Mouse (Mus musculus) embryo, embryonic 9.5 days (tissue): ENCODE data around the gene Zfpm1.

ENCODE experiments used
- DNase-seq: peaks from one replicate; pipeline ENCODE4 v3.0.0-alpha.2; 2017; ENCODE audit errors: extremely low spot score

Zfpm1 gene

DNA sequence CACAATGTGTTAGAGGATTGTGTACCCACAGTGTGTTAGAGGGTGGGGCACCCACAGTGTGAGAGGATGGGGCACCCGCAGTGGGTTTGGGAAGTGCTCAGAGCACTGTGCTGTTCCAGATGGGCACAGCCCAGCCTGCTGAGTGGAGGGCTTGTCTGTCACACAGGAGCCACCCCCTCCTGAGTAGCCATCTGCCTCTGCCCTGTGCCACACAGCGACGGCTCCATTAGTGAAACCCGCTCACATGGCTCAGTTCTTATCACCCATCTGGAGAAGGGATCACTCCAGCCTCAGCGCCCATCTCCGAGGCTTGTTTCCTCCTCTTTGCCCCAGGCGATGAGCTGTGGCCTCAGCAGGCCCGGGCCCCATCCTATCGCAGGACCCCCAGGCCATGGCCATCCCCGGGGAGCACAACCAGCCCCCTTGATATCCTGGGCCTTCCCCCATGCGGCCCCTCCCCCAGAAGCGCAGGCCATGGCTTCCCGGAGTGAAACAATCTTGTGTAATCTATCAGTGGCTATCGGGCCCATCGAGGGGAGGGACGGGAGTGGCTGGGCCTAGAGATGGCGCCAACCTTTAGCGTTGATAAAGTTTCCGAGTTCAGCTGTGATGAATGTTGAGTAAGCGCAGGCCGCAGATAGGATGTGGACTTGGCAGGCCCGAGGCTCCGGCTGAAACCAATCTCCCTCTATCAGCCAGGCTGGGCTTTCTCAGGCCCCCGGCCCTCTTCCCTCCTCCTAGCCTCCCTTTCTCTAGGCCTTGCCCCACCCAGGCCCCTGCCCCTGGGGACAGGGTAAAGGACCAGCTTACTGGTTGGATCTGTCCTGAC is 14.4 kb downstream of the Zfpm1 start:
- no peak for DNase-seq

DNA sequence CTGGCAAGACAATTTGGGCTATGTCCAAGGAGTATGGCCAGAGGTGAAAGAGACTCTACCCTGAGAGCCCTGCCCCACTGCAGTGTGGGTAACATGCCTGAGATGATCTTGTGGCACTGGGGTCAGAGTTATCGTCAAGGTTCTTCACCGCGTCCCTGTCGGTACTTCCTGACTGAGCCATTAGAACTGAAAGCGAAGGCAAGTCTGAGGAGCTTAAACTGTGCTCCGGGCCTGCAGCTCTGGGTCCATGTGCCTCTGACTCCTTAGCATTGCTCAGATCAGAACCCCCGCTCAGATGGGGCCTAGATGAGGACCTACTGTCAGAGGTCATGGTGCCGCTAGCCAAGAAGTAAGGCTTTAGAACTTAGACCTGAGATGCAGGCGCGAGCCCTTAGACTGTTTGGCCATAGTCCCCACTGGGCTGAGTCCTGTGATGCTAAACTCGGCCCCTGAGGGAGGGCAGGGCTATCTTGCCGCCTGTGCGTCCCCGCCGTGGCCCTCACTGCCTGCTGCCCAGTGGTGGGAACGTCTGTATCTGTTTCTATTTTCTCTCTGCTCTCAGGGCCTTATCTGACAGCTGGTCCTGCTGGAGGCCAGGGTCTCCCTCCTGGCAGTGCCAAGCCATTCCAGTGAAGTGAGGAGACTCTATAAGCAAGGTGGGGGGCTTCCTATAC is 17.8 kb downstream of the Zfpm1 start:
- no peak for DNase-seq

DNA sequence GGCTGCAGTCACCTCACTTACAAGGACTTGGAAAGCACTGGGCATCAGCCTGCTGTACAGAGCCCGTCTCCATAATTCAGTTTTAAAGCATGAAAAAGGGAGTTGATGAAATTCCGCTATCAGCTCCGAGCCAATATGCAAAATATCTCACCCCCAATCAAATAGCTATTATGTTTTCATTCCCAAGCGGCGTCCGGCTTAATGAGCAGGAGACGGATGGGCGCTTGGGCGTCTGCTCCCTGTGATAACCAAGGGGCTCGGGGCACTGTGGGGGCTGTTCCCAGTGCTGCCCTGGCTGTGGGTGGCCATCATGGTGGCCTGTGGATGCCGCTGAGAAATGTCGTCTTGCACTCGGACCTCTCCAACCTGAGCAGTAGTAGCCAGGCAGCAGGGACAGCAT is 19.1 kb downstream of the Zfpm1 start:
- no peak for DNase-seq

DNA sequence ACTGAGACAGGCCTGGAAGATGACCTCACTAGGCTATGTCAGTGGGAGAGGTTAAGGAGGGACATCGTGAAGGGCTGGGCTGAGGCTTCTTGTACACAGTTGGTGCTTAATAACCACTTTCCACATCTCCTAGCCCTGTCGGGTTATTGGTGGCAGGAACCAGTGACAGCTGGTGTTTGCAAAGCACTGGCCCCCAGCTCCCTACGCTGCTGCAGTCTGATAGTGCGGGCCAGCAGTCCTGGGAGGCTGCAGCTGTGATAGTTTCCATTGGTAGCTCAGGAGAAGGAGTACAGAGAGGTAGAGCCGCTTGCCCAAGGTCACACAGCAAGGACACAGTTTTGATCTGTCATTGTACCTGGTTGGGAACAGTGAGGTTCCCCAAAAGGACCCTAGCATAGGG is 19.9 kb downstream of the Zfpm1 start:
- no peak for DNase-seq

DNA sequence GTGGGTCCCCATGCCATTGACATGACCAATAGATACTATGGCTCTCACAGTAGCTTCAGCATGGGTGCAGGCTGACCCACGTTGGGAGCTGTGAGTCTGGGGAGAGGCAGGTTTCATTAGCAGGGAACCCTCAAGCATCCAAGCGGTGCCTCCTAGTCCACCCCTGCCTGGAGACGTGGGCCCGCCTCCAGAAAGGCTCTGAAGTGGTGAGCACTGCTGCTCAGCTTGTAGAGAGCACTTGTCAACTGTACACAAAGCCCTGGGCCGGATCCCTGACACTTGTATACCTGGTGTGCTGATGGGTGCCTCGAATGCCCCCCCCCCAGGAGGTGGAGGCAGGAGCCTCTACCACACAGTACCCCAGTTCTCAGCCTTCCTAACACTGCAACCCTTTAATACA is 21.5 kb downstream of the Zfpm1 start:
- DNase-seq: no peak

DNA sequence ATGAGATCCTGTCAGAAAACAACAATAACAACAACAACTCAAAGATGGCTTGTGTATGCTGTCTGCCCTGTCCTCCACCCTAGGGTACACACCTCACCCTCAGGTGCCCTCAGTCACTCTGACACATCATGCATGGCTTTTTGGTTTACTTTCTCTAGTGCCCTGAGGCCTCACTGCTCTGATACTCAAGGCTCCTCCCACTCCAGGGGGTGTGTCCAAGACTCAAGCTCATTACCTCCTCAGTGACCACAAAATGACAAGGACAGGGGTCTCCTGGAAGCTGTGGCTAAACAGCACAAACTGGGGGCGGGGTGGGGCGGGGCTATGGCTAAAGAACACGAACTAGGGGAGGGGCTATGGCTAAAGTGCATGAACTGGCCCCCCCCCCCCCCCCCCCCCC is 22.1 kb downstream of the Zfpm1 start:
- DNase-seq: no peak

DNA sequence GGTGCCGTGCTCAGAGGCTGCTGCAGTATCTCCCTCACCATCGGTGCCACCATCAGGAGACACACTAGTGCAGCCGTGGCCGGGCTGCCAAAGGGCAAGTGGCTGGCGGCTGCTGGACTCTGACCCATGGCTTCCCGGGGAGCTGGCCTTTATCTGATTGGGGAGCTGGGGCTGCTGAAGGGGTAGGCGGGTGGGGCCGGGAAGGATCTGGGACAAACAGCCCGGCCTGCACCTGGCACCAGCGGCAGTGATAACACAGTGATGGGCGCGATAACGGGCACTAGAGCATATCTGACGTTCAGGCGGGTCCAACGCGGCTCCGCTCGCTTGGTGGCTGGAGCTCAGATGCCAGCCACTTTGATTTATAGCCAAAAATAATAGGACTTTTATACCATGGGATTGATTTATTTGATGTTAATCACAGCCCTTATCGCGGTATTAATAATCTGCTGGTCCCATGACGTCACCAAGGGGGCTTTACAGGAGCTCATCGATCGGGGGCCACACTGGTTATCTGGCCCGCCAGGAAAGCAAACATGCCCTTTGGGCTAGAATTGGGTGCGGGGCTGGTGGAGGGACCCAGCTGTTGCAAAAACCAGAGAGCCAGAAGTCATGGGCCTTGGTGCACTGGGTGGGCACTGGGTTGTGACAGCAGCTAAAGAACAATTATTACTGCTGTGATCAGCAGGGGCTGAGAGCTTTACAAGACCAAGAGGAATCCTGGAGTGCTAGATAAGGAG is 24.9 kb downstream of the Zfpm1 start:
- DNase-seq: no peak

DNA sequence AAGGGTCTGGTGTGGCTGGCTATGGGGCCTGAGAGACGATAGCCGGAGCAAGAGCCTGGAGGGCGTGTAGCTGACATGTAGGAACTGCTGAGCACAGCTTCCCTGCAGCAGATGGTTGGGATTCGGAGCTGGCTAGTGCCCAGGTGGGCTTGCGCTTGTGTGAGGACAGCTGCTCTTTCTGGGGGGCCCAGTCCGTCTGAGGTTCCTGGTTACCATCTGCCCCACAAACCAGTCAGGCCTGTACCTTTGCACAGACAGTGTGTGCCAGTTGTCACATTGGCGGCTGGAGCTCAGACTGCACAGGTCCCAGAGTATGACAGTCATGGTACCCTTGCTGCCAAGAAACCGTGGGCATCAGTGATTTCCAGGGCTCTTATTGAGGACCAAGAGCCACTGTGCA is 25.9 kb downstream of the Zfpm1 start:
- no peak for DNase-seq

DNA sequence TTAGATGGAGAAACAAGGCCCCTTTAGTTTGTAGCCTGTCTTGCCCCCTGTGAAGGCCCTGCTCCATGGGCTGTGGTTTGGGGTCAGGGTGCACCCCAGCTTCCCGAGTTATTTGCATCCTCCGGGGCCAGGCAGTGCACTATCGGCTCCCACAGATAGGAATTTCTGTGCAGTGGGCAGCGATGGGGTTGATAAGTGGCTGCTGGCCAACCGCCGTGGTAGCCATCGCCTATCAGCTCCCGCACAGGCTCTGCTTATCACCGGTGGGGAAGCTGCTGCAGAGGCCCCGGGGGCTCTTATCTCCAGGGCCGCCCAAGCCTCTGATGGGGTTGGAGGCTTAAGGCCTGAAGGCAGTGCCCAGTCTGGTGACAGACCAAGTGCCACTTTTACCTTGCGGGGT is 27.3 kb downstream of the Zfpm1 start:
- DNase-seq: no peak

DNA sequence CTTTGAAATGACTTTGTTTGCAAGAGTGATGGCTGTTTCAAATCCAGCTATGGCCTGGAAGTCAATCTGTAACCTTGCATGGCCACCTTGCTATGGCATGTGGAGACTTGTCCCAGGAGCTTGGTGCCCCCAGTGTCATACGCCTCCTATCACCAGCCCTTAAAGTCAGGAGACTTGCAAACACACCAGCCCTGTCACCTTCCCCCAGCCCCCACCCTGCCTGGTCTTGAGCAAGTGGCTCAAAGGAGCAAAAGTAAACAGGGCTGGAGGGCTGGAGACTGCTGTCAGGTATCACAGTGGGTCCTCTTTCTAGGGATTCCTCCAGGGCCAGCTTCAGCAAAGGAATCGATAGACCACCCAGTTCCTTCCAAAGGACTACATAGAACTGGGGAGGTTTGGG is 29.2 kb downstream of the Zfpm1 start:
- no peak for DNase-seq

DNA sequence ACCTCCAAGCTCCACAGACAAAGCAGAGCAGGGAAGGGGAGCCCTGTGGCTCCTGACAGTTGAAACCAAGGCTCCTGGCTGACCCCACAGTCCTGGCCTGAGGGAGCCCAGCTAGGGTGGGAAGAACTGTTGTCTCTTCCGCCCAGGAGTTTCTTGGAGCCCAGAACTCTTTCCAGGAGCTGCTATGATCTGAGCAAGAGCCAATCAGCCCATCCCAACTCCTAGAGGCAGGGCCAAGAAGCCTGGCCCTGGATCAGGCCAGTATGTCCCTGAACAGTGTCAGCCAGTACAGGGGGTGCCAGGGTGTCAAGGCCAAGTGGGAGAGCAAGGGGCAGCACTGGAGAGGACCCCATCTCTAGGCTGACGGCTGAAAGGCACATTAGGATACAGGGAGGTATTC is 30.6 kb downstream of the Zfpm1 start:
- DNase-seq: no peak

DNA sequence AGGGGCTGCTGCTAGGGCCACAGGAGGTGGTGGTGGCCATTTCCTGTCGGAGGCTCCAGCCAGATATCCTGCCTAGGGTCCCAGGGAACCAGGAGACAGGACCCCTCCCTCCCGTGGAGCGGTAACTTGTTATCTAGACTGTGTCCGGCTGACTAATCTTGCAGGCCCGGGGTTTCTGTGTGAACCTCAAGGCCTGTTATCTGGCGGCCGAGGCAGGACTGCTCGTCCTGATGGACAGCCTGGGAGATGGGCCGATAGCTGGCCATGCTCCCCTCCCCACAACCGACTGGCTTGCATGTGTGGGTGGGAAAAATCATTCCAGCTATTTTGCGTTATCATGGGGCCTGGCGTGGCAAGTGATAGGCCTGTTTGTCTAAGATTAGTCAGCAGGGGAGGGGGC is 31.4 kb downstream of the Zfpm1 start:
- DNase-seq: no peak

DNA sequence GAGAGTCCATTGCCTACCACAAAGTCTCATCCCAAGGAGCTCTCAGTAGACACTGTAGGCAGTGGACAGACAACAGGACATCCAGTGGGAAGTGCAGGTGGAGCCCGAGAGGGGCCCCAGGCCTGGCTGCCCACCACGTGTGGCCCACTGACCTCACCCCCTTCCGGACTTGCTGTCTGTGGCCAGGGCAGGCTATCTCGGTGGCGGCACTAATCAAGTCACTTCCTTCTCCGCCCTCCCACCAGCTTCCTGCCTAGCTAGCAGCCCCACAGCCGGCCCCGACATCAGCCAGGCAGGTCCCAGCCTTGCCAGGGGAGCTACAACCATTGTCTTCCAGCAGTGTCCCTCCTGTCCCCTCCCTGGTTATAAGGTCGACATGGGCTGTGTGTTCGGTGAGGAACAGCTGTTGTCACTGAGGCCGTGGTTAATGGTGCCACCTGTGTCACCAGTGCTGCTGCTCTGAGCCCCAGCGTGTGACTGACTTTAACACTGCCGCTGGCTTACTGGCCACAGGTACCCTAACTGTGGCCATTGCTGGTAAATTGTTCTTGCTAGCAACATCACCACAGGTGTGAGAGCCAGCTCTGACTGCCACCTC is 33.1 kb downstream of the Zfpm1 start:
- no peak for DNase-seq

DNA sequence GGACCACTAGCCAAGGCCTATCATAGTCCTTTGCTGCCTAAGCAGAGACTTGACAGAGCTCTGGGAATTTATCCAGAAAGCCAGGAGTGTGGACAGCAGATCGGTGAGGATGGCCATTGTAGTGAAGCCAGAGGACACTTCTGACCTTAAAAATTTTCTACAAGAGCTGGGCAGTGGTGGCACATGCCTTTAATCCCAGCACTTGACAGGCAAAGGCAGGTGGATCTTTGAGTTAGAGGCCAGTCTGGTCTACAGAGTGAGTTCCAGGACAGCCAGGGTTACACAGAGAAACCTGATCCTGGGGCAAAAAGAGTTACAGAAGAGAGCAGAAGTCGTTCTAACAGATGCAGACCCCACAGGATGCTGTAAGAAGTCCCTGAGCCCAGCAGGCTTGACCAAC is 34.5 kb downstream of the Zfpm1 start:
- no peak for DNase-seq

DNA sequence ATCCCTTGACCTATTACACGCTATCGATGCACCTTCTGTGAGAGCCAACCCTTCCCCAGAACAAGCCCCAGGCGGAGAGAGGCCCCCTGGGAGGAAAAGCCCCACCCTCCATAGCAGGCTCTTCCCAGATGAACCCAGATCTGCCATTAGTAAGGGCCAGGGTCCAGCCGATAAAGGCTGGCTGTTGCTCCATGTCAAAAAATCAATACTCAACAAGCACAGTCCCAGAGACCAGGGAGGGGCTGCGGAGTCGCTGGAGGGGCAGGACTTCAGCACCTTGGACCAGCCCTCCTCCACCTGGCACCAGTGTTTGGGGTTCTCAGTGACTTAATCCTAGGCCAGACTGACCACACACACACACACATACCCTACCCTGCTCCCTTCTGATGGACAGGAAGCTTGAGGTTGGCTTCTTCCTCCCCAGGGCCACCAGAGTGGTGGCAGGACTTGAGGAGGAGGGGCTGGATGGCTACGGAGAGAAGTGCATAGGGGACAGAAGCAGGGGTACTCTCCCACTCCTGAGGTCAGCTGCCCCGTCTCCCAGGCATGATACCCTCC is 36.1 kb downstream of the Zfpm1 start:
- no peak for DNase-seq

DNA sequence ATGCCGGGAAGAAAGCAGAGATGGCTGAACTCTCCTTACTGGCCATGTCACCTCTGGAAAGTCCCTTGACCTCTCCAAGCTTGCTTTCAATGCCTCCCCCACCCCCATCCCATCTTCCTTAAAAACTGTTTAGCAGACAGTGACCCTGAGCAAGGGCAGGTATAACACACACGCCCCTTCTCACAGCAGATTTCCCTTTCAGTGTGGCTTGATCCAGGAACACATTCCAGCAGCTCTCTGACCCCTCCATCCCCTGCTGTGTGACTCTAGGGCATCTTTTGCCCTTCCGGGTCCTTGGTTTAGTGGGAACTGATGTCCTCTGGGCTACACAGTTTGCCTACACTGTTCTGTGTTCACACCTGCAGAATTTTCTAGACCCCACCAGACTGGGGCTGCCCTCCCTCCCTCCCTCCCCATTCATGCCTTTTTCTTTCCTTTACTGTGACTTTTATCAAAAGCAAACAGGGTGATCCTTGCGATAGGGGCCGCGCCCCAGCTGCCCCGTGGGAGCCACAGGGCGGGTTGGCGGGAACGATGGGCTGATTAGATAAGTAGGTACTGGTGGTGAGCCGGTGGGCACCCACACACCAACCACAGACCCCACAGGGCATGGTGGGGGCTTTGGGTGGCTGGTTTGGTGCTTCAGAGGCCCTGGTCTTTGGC is 37.2 kb downstream of the Zfpm1 start:
- DNase-seq: no peak

DNA sequence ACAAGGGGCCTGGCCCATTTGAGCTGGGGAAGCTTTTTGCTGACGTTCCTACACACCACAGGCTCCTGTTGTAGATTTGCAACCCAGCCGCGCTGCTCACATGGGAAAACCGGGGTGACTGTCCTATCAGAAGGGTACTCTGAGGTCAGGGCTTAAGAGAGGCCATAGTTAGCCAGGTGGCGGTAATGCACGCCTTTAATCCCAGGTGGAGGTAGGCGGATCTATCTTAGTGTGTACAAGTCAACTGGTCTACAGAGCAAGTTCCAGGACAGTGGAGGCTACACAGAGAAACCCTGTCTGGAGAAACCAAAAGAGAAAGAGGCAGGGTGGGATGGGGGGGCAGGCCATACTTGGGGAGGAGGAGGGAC is 37.8 kb downstream of the Zfpm1 start:
- no peak for DNase-seq

DNA sequence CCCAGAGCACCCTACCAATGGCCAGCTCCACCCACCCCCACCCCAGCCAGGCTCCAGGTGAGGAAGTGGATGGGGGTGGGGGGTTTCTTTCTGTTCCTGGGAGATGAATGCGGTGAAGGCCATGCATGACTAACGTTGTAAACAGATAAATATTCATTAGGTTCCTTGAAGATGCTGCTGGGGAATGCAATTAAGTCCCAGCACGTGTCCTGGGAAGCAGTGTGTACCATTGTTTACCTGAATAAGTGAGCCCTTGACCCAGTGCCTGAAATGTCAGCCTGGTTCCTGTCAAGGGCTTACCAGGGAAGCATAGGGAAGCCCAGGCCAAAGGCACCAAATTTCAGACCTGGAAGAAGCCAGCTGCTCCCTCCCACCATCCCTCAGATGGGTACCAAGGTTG is 38.6 kb downstream of the Zfpm1 start:
- no peak for DNase-seq

DNA sequence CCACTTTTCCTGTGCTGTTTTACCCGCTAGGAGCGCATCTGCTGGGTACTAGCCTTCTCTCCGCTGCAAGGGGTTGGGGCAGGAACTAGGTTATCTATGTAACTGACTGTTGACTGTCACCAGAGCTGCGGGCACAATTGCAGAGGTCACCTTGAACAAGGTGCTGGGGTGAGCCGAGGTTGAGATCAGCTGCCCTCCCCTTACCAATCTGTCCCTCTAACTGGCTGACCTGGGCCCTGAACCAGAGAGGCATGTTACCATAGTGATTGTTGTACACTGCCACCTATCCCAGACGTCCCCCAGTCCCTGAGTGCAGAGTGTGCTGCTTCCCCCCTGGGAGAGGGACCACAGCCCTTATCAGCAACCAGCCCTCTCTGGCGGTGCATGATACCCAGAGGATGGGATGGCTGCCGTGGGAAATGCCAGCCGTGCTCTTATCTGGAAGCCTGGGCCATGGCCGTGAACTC is 39.5 kb downstream of the Zfpm1 start:
- no peak for DNase-seq

DNA sequence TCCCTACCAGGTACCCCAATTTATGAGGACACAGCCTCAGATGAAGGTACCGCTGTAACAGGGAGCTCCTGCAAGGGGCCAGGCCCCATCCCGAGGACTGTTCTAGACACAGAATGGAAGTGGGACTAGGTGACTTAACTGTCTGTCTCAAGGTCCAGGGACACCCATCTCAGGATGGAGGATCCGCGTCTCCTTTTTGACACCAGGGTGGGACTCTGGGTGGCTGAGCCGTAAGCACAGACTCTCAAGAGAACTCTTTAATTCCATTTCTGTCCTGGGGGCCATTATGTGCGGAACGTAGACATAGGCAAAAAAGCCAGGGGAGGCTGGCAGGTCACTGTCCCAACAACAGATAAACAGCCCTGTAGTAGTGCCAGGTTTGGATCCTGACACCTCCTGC is 40.2 kb downstream of the Zfpm1 start:
- no peak for DNase-seq

DNA sequence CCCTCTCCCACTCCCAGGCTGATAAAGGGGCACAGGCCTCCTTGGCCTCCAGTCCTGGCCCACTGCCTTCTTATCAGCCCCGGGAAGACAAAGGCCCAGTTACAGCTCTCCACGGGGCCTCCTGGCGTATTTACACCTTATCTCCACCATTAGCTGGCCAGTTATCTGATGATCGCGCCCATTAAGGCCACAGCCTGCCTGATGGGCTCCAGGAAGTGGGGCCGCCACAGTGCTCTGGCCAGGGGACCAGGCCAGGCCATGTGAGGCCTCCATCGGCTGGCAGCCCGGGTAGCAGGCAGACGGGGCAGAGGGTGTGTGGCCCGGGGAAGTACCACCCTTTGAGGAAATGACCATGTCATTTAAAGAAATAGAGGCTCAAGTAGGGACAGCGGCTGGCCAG is 40.9 kb downstream of the Zfpm1 start:
- DNase-seq: no peak
